Mouse (Mus musculus): ENCODE measurements at regions not wholly inside any gene's neighbourhood (a gene's known extent, or its start where the extent isn't known, plus 50 kb on each side); places are given as distances from the start of the nearest gene placed in this dataset.
A peak's percentile ranks its signal among the peaks of the same experiment; 100 is the strongest.

DNA sequence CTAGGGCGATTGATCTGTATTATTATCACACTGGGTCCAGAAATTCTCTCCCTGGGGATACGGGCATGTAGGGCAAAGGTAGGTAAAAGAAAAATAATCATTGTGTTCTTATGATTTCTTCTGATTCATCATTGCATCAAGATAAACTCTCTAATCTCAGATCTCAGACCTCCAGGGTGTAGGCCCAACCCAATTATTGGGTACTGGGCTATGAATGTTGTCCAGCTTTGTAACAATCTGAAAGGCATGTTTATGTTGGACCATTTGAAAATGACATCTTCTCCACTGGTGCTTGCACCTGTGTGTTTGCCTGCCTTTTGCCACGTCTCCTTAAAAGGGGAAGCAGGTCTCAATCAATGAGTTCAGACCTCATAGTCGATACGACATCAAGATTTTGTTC is 95.4 kb upstream of the Egr2 start:
- no peak for DNase-seq

DNA sequence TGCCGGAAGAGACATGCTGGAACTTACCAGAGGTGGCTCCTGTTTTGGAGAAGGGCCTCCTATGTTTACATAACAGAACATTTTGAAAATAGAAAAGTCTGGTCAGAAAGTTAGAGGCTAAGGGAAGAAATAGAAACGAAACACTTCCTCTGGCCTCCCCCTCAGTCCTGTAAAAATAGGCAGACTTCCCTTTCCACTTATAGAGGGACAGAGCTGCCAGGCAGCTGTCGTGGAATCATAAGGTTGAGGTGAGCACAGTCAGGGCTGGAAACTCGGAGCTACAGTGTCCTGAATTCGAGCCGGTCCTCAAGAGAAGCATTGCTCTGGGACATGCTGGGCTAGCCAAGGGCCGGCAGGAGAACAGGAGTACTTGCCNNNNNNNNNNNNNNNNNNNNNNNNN is 94.0 kb upstream of the Egr2 start:
- no peak for DNase-seq

DNA sequence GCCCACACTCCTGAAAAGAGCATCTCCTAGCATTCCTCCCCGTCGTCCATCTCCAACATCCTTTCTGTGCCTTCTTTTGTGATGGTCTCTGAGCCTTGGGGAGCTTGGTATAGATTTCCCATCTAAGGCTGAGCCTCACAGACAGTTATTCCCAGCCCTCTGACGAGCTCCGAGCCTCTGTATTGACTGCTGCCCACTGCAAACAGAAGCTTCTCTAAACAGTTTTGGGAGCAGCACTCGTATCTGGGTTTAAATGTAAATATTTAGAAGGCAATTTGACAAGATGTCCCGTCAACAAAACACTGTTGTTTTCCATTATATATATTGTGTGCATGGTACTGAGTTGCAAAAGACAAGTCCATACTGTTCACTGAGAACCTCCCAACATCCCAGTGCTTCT is 86.4 kb upstream of the Egr2 start:
- DNase-seq, result no peak

DNA sequence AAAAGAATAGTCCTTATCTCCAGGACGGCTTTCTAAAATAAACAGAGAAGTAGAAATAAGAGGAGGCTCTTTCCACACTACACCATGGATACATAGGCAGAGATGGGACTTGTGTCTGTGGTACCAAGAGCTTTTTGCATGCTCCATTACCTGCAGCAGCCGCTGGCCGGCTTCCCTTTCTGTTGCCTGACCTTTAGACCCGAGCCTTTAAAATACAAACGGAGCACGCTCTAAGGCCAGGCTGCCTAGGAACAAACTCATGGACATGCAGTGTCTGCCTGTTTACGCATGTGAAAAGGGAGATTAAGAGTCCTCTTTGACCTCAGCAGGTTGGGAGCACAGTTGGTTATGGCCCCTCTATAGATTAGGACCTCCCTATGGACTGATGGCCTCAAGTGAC is 81.1 kb upstream of the Egr2 start:
- peak; percentile 53 for DNase-seq

DNA sequence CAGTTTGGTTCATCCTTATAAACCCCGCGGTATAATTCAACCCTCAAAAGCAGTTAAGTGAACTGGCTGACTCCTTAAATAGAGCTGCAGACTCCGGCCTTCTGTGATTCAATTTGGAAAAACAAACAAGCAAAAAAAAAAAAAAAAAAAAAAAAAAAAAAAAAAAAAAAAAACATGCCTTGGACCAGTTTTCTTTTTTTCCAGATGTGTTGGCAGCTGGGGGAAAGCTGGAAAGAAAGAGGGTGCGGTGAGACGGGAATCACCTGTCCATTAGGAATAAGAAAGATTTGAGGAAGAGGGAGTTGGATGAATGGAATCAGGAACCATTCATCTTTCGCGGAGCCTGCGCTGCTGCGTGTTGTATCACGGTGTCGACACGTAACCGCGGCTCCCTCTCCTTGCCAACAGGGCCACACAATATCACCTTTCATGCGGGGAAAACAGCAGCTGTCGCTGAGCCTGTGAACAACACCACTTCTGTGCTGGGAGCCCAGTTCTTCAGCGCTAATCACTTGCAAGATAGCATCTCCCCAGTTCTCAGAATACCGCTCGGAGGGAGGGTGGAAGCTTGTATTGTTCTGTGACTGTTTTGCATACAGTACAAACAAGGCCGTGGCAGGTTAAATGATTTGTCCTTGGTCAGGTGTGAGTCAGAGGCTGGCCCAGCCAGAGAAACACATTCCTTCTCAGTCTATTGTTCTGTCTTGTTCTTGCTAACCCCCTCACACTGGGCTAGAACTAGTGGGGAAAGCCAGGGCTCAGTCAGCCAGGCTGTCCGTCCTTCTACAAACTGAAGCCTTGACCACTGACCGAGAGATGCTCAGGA is 76.6 kb upstream of the Egr2 start:
- DNase-seq, result no peak

DNA sequence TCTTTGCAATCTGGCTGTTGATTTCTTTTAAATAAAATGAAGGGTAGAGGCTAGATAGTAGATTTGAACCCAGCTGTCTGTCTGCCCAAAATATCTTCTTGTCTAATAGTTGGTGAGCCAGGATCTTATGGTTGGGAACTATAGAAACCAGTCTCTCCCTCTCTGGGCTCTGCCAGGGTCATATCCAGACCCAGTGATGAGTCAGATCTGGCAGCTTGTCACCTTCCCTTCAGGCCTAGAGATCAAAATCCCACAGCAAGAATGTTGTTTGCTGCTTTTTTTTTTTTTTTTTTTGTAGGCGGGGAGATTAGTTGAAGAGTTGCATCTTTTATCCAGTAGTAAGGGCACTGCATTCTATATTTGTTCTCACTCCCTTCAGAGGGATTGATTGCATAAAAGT is 74.0 kb upstream of the Egr2 start:
- no peak for DNase-seq

DNA sequence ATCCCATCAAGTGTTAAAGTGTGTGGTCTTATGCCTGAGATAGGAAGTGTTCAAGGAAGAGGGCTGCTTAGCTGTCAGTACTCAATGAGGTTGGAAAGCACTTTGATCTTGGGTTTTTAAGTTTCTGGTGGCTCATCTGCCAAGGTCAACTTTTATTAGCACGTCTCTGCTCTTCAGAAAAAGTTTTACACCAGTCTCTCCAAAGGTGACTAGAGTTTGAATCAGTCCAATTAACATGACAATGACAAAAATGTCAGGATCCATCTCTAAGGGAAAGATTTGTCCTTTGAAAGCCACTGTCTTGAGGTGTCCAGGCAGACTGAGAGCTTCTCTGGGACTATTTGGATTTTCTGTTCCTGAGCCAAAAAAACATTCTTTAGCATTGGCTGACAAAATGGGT is 73.4 kb upstream of the Egr2 start:
- no peak for DNase-seq

DNA sequence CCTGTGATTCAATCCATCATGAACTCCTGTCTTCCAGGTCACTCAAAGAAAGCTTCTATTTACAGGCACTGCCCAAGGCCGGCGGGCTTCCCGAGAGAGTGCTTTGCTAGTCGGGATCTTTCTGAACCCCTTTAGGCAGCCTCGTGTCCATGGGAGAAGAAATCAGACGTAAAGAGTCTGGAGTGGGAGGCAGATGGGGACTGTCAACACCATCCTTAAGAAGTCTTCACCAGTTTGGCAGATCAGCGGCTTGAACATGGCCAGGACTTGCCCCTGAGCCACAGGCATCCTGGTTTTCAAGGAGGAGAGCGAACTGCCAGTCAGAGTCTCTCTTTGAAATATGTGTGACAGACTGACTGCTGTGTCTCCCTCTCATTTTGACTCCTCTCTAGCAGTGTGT is 66.6 kb upstream of the Egr2 start:
- DNase-seq, result no peak

DNA sequence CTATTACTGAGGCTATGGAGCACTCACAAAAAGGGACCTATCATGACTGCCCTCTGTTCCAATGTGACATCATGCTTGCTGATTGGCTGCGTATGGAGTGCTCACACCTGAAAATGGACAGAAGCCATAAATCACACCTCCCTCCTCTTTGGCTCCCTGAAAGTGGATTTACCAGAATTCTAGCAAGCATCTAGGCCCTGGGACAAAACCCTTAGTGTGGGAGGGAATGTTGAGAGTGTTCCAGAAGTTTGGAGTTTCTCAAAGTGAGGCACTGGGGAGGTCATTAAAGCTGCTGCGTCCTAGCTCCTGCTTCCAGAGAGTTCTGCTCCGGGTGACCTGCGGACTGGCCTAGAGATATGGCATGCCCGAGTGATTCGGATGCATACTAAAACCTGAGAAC is 62.3 kb upstream of the Egr2 start:
- no peak for DNase-seq

DNA sequence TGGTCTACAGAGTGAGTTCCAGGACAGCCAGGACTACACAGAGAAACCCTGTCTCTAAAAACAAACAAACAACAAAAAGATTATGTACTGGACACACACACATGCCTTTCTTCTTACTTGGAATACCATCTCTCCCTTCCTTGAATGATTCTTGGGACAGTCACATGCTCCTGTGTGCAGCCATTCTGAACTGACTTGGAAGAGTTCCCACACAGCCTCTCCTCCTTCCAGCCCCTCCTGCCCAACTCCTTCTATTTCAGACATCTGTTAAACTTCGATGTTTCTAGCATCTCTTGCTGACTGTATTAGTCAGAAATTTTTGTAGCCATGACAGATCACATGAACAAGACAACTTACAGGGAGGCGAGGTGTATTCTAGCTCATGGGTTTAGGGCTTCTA is 60.9 kb upstream of the Egr2 start:
- DNase-seq, result no peak

DNA sequence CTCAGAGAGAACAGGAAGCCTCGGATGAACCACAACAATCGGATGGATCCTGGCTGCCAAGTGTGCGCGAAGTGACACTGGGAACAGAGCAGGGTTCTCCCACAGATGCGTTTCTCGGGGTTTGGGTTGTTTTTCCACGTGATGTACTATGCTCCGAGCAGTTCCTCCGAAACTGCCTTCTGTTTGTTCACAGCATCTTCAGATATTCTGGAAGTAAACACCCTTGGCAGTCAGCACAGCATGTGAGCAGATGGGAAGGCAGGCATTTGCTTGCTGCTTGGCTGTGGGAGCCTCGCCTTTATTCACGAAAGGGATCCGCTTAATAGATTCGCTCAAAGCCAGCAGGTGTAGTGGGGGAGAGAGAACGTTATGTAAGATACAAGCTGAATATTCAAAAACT is 53.0 kb upstream of the Egr2 start:
- no peak for DNase-seq

DNA sequence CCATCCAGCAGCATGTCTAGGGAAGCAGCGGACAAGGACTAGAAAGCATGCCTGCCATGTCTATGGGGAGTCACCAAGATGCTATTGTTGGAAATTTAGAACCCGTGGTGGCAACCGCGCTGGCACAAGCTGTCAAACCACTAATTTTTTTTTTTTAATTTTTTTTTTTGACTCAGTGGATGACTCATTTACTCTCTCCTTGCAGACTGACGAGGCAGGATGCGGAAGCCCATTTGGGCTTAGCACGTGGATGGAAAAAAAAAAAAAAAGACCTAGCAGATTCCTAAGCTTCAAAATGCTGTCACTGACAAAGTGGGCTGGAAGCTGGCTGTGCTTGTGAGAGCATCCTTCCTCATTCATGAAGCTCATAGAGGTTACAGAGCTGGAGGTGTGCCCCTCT is 51.9 kb upstream of the Egr2 start:
- DNase-seq, result no peak

DNA sequence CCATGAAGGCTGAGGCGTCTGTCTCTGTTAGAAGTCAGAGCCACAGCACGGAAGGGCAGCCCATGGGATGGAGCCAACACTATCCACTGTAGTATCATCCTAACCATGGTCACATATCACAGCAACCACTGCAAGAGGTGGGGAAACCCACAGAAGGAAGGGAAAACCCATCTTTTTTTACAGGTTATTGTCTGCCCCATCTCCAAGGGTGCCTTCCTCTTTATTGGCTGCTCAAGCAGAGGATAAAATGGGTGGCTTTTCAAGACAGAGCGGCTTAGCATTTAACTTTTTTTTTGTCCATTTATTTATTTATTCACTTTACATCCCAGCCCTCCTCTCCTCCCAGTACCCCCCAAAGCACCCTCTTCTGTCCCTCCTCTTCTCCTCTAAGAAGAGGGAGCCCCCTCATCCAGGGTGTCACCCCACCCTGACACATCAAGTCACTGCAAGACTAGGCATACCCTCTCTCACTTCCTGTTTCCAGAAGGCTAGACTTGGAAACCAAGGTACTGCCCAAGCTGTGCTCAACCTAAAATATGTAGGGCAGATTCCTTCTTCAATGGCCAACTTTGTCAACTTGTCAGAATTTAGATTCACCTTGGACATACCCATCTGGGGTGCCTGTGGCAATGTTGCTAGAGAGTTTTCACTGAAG is 51.1 kb upstream of the Egr2 start:
- no peak for DNase-seq
